Mouse (Mus musculus) midbrain, postnatal 0 days (tissue): ENCODE measurements at regions not wholly inside any gene's neighbourhood (a gene's known extent, or its start where the extent isn't known, plus 50 kb on each side); places are given as distances from the start of the nearest gene placed in this dataset.
A peak's percentile ranks its signal among the peaks of the same experiment; 100 is the strongest.

Source experiments
- ATAC-seq: fragments of 200-750 bp; cut with Nextera tagmentation; 2 replicates; pipeline ENCODE4 v1.8.0; 2017; ENCODE audit warnings: moderate number of reproducible peaks, mild to moderate bottlenecking, moderate TSS enrichment, moderate library complexity; ENCODE audit not compliant: low FRiP score
- DNase-seq: peaks from one replicate; pipeline ENCODE4 v3.0.0-alpha.2; 2015; ENCODE audit warnings: low spot score
- H3K27ac ChIP-seq: fragments of 300-500 bp; sonication (generic); 2 replicates; pipeline ENCODE4 v1.5.1; 2014; ENCODE audit warnings: low read depth, mild to moderate bottlenecking, low read length, mixed read lengths
- H3K27me3 ChIP-seq: fragments of 300-500 bp; sonication (generic); 2 replicates; pipeline ENCODE4 v1.6.1; 2014; ENCODE audit warnings: low read length, control low read depth, mixed read lengths; ENCODE audit not compliant: insufficient read depth
- H3K36me3 ChIP-seq: fragments of 300-500 bp; sonication (generic); 2 replicates; pipeline ENCODE4 v1.6.1; 2014; ENCODE audit warnings: low read length, control low read depth, mixed read lengths; ENCODE audit not compliant: insufficient read depth
- H3K4me1 ChIP-seq: fragments of 300-500 bp; sonication (generic); 2 replicates; pipeline ENCODE4 v1.6.1; 2014; ENCODE audit warnings: mild to moderate bottlenecking, control low read depth, antibody characterized with exemption, low read length, mixed read lengths; ENCODE audit not compliant: insufficient read depth
- H3K4me2 ChIP-seq: fragments of 300-500 bp; sonication (generic); 2 replicates; pipeline ENCODE4 v1.6.1; 2014; ENCODE audit warnings: low read depth, mild to moderate bottlenecking, low read length, mixed read lengths; ENCODE audit not compliant: poor library complexity, severe bottlenecking
- H3K4me3 ChIP-seq: fragments of 300-500 bp; sonication (generic); 2 replicates; pipeline ENCODE4 v1.5.1; 2014; ENCODE audit warnings: low read depth, mild to moderate bottlenecking, low read length, moderate library complexity
- H3K9ac ChIP-seq: fragments of 300-500 bp; sonication (generic); replicated peaks from 2 replicates; pipeline ENCODE4 v1.6.1; 2014; ENCODE audit warnings: mild to moderate bottlenecking, low read length, moderate library complexity, mixed read lengths; ENCODE audit not compliant: poor library complexity, severe bottlenecking
- H3K9me3 ChIP-seq: fragments of 300-500 bp; sonication (generic); 2 replicates; pipeline ENCODE4 v1.6.1; 2016; ENCODE audit warnings: low read length, control low read depth
- CTCF ChIP-seq: IDR thresholded peaks from 2 replicates; pipeline ENCODE4 v1.5.1; 2016; ENCODE audit warnings: antibody characterized with exemption, mild to moderate bottlenecking
- WGBS: fragments of 180-500 bp; shearing (Covaris S2); extraction: QIAGEN DNeasy Blood & Tissue Kit; methylation state at CpG from one replicate; pipeline ENCODE4 v1.1.7; 2014; 5-methylcytosine and 5-hydroxymethylcytosine counted together

- no peak overlapping the region for H3K9ac ChIP-seq
- ATAC-seq, result peak; percentile 86
- peak; percentile 60 for DNase-seq
- no peaks in the 10 kb centered on the region for H3K9me3 ChIP-seq
- H3K27me3 ChIP-seq, result no peaks in the 10 kb centered on the region
- H3K4me1 ChIP-seq, result no peaks in the 10 kb centered on the region
- H3K4me2 ChIP-seq, result no peak overlapping the region
- 59% methylated on average over 1 of the region's 1 CpGs for WGBS
- TF ChIP-seq CTCF, result no peak
- no peak overlapping the region for H3K27ac ChIP-seq
- H3K4me3 ChIP-seq, result no peak overlapping the region
- no peaks in the 10 kb centered on the region for H3K36me3 ChIP-seq
Observed at GRCm38 (mm10) chrX:15913795-15914500, 608.7 kb upstream of the Cypt1 start.
